Mouse (Mus musculus) B cell, adult 2 months (primary cell): ENCODE measurements around the gene Polr2m.

Source experiments
- DNase-seq, 2 experiments: peaks; one replicate each; pipeline ENCODE4 v3.0.0; 2022

The Polr2m gene

GRCm38 (mm10) chr9:71466111-71466510 lies 19.6 kb downstream of the Polr2m start:
- no peak for DNase-seq

GRCm38 (mm10) chr9:71463072-71463667 lies 22.6 kb downstream of the Polr2m start:
- DNase-seq: no peak

- no peak for DNase-seq
Observed at GRCm38 (mm10) chr9:71456738-71457137, 29.0 kb downstream of the Polr2m start.

GRCm38 (mm10) chr9:71453917-71454316 lies 31.8 kb downstream of the Polr2m start:
- no peak for DNase-seq

- DNase-seq: no peak
Observed at GRCm38 (mm10) chr9:71453352-71453751, 32.4 kb downstream of the Polr2m start.

- no peak for DNase-seq
Observed at GRCm38 (mm10) chr9:71450626-71451025, 35.1 kb downstream of the Polr2m start.

GRCm38 (mm10) chr9:71447573-71447972 lies 38.2 kb downstream of the Polr2m start:
- no peak for DNase-seq

- no peak for DNase-seq
Observed at GRCm38 (mm10) chr9:71445308-71445707, 40.4 kb downstream of the Polr2m start.

GRCm38 (mm10) chr9:71438146-71438545 lies 47.6 kb downstream of the Polr2m start:
- no peak for DNase-seq
